Mouse (Mus musculus) spleen, embryonic (tissue): ENCODE measurements around the gene Nphs1.
"Not testable (repeated sequence)": the region's sequence is repeated elsewhere in the genome, so short reads cannot be mapped to it uniquely, and the experiment has no call there.

Source experiments
- CTCF ChIA-PET: fragments of 350-600 bp; sonication (Branson Sonifier 250); formaldehyde crosslinking; loops from one replicate; lab custom pipeline; 2022; lab: Charles Lee

Nphs1 gene

GRCm38 (mm10) chr7:30484250-30484649 is 26.1 kb downstream of the Nphs1 start:
- CTCF ChIA-PET: no interaction called here

- CTCF ChIA-PET: no interaction called here
Measured at GRCm38 (mm10) chr7:30490251-30490956, 32.3 kb downstream of the Nphs1 start.

DNA sequence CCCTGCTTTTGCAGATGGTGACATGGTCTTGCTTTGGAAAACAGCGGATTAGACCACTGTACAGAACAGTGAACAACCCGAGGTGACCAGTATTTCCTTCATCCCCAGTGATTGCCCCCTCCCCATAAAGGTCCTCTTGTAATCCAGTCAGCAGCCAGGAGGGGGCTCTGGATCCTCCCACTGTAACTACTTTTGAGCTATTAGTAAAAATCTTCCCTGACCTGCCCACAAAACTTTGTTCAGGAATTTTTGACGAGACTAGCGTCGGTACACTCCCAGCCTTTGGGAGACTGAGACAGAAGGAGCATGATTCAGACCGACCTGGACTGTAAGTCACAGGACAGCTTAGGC is 32.8 kb downstream of the Nphs1 start:
- CTCF ChIA-PET: no interaction called here

- CTCF ChIA-PET: interaction anchor here (0.5 to 0.6 kb wide), 2 partner anchors 44 to 160 kb away, joined by 3 to 4 read pairs; no protein-coding TSS in a partner anchor
Measured at GRCm38 (mm10) chr7:30492765-30493164, 34.6 kb downstream of the Nphs1 start.

DNA sequence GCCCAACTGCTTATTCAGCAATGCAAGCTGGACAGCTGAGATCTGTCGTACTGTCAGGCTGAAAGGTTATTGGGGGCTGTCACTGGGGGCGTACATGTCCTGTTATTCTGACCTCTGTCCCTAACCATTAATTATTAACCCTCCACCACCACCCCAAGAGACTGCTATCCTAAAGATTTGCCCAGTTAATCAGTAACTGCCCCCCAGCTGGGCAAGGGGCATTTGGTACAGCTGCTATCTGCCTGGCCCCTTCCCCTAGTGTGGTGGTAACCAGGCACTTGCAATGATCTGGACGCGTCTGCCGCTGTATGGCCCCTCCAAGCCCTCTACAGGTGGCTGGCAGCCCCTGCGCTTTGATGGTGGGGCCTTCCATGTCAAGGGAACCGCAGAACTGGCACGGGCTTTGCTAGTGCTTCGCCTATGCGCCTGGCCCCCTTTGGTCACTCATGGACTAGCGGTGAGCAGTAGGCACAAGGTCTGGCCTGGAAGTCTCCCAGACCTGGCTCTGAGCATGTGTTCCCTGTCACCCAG is 35.4 kb downstream of the Nphs1 start, which contains the start of gene Prodh2:
Prodh2 (plus strand) TSS at position 222 of the 531 bp plus-strand sequence.
- CTCF ChIA-PET: no interaction called here

DNA sequence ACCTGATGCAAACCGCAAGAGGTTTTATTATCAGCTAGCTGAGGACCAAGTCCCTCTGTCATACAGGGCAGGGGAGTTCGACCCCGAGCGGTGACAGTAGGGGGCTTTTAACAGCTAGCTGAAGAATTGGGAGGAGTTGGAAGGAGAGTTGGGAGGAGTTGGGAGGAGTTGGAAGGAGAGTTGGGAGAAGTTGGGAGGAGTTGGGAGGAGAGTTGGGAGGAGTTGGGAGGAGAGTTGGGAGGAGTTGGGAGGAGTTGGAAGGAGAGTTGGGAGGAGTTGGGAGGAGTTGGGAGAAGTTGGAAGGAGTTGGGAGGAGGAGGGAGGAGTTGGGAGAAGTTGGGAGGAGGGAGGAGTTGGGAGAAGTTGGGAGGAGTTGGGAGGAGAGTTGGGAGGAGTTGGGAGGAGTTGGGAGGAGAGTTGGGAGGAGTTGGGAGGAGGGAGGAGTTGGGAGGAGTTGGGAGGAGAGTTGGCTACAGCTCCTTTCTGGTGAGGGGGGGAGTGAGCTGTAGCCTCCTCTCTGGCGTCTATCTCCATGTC is 37.5 kb downstream of the Nphs1 start:
- CTCF ChIA-PET: not testable (repeated sequence)

GRCm38 (mm10) chr7:30501159-30501558 is 43.0 kb downstream of the Nphs1 start:
- CTCF ChIA-PET: not testable (repeated sequence)

DNA sequence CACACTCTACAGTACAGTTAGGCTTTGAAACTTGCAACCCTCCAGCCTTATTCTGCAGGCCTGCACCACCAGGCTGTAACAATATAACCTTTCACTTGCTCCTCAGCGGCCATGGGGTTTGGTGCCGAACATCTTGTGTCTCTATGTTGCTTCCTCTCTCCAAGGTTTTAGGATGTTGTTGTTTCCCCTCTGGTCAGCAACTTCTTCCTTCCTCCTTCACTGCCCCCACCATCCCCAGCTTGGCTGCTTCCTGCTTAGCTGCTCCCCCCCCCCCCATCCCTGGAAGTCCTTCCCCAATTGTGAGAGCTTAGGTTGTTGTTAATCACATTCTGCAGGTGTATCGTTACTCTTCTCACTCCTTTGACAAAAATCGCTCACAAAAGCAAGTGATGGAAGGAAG is 49.9 kb downstream of the Nphs1 start:
- CTCF ChIA-PET: no interaction called here

GRCm38 (mm10) chr7:30515003-30515760 is 57.1 kb downstream of the Nphs1 start:
- CTCF ChIA-PET: no interaction called here

DNA sequence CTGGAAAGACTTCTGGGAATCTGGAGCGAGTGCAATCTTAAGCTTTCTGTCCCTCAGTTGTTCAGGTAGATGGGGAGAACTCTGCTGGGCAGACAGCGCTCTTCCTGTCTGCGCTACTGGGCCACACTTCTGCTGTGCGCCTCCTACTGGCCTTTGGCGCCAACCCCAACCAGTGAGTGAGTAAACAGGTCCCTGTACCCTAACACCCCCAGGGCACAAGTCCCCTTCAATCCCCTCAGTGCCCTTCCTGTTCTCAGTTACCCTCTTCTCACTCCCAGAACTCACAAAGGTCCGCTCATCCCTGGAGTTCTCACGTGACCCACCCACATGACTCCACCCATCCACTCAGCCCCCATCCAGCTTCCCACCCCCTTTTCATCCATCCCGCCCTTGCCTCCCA is 60.2 kb downstream of the Nphs1 start:
- CTCF ChIA-PET: no interaction called here

GRCm38 (mm10) chr7:30520396-30520795 is 62.3 kb downstream of the Nphs1 start:
- CTCF ChIA-PET: interaction anchor here (0.5 kb wide), 1 partner anchor 187 kb away, joined by 6 read pairs; no protein-coding TSS in a partner anchor

DNA sequence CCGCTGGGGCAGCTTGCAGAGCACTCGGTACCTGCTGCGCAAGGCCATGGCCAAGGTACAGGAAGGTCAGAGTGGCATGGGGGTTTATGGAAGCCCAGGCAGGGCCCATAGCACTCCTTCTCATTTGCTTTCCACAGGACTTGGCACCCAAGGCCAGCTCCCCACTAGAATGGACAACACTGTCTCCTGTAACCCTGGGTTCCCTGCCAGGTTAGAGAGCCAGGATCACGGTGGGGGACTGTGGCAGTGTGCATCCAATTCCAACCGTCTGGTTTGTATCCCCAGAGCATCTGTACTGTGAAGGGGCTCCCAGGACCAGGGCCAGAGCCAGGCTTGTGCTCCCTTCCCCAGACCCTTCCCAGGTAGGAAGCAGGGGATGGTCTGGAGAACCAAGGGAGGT is 62.7 kb downstream of the Nphs1 start:
- CTCF ChIA-PET: interaction anchor here (0.5 kb wide), 1 partner anchor 187 kb away, joined by 6 read pairs; no protein-coding TSS in a partner anchor

DNA sequence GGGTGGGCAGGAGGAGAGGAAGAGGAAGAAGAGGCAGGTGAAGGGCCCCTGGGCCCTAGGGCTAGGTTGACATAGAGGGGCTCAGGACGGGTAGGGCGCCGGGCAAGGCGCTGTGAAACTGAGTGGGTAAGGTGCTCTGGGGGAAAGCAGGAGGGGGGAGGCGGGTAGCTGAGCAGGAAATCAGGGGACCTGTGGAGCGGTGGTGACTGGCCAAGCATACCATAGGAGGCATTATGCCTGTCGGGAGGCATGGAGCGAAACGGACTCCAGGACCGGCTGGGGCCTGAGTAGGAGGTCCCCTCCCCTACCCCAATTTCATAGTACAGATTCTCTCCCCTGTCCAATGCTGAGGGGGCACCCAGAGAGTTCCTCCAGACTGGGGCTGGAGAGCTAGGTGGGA is 64.8 kb downstream of the Nphs1 start:
- CTCF ChIA-PET: no interaction called here

DNA sequence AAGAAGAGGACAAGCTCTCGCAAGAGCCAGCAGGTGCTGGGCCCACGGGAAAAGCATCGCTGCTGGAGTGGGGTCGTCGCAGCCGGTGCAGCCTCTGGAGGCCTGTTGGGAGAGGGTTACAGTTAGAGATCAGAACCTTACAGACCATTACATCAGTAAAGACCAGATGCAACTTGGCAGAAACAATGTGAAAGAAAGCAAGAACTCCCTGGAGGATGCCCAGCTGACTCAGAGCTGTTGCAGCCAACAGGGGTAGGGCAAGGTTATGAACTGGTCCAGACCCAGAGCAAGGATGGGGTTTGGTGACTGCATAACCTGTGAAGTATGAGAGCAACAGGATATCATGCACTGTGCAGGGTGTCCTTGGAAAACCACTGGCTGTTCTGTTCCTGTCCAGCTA is 66.4 kb downstream of the Nphs1 start:
- CTCF ChIA-PET: interaction anchor here (0.7 kb wide), 1 partner anchor 535 kb away, joined by 10 read pairs; no protein-coding TSS in a partner anchor

DNA sequence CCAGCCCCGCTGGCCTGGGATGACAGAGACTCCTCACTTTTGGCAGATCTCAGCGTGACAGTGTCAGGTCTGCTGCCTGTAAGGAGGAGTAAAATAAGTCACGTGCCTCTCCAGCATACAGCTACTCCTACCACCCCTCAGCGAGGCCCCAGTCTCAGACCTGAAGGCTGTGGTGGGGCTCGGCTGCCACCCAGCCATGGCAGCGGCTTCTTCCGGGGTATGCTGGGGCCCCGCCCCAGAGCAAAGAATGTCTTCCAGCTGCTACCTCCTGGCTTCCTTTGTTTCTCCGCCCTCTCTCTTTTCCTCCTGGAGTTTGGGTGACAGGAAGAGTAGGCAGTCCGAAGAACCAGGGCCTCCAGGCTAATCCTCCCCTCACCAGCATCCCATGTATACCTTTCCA is 67.8 kb downstream of the Nphs1 start:
- CTCF ChIA-PET: no interaction called here

DNA sequence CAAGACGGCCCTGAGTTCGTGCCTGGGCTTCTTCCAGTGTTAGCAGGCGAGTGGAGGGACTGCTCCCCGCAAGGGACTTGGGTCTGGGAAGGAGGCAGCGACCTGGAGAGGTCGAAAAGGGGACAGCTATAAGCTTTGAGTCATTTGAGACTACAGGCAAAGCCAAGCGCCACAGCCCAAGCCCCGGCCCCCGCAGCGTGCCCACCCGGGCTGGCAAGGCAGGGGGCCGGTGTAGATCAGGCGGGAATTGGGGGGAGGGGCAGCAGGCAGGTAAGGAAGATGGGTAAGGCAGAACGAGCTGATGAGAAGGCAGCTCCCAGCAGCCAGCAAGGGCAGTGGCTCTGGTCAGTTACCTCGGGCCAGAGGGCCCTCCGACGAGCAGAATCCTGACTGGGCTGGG is 68.3 kb downstream of the Nphs1 start:
- CTCF ChIA-PET: no interaction called here

GRCm38 (mm10) chr7:30526981-30527380 is 68.9 kb downstream of the Nphs1 start:
- CTCF ChIA-PET: no interaction called here

DNA sequence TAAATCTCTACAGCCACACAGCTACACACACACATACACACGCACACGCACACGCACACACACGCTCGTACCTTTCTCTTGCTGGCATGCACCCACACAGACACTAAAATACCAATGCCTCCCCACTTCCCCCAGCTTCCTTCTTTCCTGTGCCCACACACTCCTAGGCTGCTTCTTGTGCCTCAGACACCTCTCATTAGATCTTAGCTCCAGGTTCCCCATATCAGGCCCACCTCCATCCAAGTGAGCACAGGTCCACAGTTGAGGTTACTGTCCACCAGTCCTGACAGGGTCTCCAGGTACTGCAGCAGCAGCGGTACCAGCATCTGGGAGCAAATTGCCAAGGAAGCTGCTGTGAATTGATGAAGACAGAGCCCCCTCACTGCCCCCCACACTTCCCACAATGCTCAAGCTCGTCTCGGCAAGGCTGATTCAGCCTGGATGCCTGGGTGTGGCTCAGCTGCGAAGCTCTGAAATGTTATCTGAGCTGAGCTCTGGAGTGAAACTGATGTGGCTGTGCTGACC is 73.2 kb downstream of the Nphs1 start:
- CTCF ChIA-PET: no interaction called here

DNA sequence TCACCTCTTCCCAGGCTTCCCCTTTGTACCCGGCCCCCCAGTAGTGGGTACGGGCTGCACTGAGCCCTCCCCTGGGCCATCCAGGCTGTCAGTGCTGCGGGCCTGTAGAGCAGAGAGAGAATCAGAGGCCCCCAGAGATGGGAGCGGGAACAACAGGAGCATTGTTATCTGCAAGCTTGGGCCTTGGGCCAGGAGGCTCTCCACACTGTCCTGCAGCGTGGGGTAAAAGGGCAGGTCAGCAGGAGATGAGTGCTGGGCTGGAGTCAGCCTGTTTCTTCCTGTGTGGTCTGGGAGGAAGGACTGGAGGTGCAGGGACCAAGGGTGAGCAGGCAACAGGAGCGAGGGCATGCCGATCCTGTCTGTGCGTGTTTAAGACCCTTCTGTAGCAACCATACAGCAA is 74.8 kb downstream of the Nphs1 start:
- CTCF ChIA-PET: no interaction called here

DNA sequence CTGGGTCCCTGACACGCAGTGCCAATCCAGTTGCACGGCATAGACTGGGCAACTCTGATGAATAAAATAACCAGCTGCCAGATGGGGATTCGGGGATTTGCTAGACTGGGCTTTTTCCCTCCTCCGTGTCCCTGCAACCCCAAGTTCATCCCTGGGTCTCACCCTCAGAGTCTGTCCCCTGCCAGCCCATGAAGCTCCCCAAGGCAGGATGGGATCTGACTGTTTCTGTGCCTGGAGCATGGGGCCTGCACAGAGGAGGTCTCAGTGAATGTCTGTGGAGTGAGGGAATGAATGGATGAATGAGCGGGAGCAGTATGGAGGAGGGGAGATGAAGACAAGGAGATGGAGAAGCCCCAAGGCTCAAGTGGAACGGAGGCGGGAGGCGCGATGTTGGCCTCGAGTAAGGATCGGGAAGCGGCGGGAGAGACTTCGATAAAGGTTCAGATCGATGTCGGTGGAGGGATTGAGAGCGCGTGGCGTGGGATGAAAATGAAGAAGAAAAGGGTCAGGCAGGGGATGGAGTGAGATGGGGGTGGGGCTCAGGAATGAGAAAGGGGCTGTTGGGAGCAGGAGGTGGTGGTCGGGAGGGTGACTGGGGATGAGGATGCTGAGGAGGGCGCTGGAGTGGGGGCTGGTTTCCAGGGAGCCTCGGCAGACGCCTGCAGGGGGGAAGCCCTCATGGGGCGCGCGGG is 76.0 kb downstream of the Nphs1 start:
- CTCF ChIA-PET: no interaction called here
